Mouse (Mus musculus) lung, postnatal 0 days (tissue): Measurements from ENCODE around the gene Syce3. TPM values are rescaled to one million over a fixed set of nuclear protein-coding genes. Genes with fewer than 3 reads are reported as not detected.

Experiments
- ATAC-seq: fragments of 200-750 bp; cut with Nextera tagmentation; 2 replicates; pipeline ENCODE4 v1.8.0; 2017; ENCODE audit warnings: moderate library complexity
- DNase-seq: peaks from one replicate; pipeline ENCODE4 v3.0.0-alpha.2; 2016; ENCODE audit warnings: low spot score
- H3K27ac ChIP-seq: fragments of 300-500 bp; sonication (generic); 2 replicates; pipeline ENCODE4 v1.5.1; 2014; ENCODE audit warnings: antibody characterized with exemption, mild to moderate bottlenecking, low read length, mixed read lengths
- H3K27me3 ChIP-seq: fragments of 300-500 bp; sonication (generic); replicated peaks from 2 replicates; pipeline ENCODE4 v1.6.1; 2014; ENCODE audit warnings: low read length, mixed read lengths; ENCODE audit not compliant: insufficient read depth
- H3K36me3 ChIP-seq: fragments of 300-500 bp; sonication (generic); 2 replicates; pipeline ENCODE4 v1.6.1; 2014; ENCODE audit warnings: low read length, mixed read lengths; ENCODE audit not compliant: insufficient read depth
- H3K4me1 ChIP-seq: fragments of 300-500 bp; sonication (generic); 2 replicates; pipeline ENCODE4 v1.6.1; 2014; ENCODE audit warnings: antibody characterized with exemption, low read depth, low read length, mixed read lengths; ENCODE audit not compliant: insufficient read depth
- H3K4me2 ChIP-seq: fragments of 300-500 bp; sonication (generic); replicated peaks from 2 replicates; pipeline ENCODE4 v1.6.1; 2014; ENCODE audit warnings: low read depth, mild to moderate bottlenecking, low read length, moderate library complexity, mixed read lengths
- H3K4me3 ChIP-seq: fragments of 300-500 bp; sonication (generic); 2 replicates; pipeline ENCODE4 v1.5.1; 2014; ENCODE audit warnings: low read depth, low read length
- H3K9ac ChIP-seq: fragments of 300-500 bp; sonication (generic); replicated peaks from 2 replicates; pipeline ENCODE4 v1.6.1; 2014; ENCODE audit warnings: low read depth, mild to moderate bottlenecking
- H3K9me3 ChIP-seq: fragments of 300-500 bp; sonication (generic); 2 replicates; pipeline ENCODE4 v1.6.1; 2016; ENCODE audit warnings: low read length, mixed read lengths
- CTCF ChIP-seq: IDR thresholded peaks from 2 replicates; pipeline ENCODE4 v1.5.1; 2016; ENCODE audit warnings: antibody characterized with exemption, mild to moderate bottlenecking
- EP300 ChIP-seq: IDR thresholded peaks from 2 replicates; pipeline ENCODE4 v1.6.1; 2016; ENCODE audit warnings: antibody characterized with exemption, mild to moderate bottlenecking, control low read depth
- WGBS: fragments of 180-500 bp; shearing (Covaris S2); extraction: QIAGEN DNeasy Blood & Tissue Kit; methylation state at CpG from one replicate; pipeline ENCODE4 v1.1.7; 2014; 5-methylcytosine and 5-hydroxymethylcytosine counted together
- polyA plus RNA-seq: library from polyadenylated mRNA; unstranded; fragments of >200 nt; fragmentation: Nextera tagmentation; extraction: Ambion mirVana; gene quantifications from 2 replicates; pipeline ENCODE4 v1.2.1, GENCODE M21; 2015

Syce3 gene
- polyA plus RNA-seq, 1 experiment from 2014 or later = not detected

GRCm38 (mm10) chr15:89350447-89350846 lies 59.9 kb downstream of the Syce3 start:
- H3K27me3 ChIP-seq = no peaks in the 10 kb centered on the region
- no peak; the same call in 1 of the 2 replicates for ATAC-seq
- H3K4me3 ChIP-seq = no peak overlapping the region
- H3K27ac ChIP-seq = peak overlapping the region; percentile 43
- H3K9me3 ChIP-seq = no peaks in the 10 kb centered on the region
- H3K4me1 ChIP-seq = no peaks in the 10 kb centered on the region; the same call in 1 of the 2 replicates
- TF ChIP-seq EP300 = no peak
- TF ChIP-seq CTCF = no peak
- H3K9ac ChIP-seq = no peak overlapping the region
- H3K36me3 ChIP-seq = peaks cover 16% of the 10 kb centered on the region
- WGBS = 75% methylated on average over 5 of the region's 5 CpGs
- no peak overlapping the region for H3K4me2 ChIP-seq
- no peak for DNase-seq

- WGBS = 82% methylated on average over 3 of the region's 3 CpGs
- no peak for ATAC-seq
- no peaks in the 10 kb centered on the region for H3K27me3 ChIP-seq
- no peaks in the 10 kb centered on the region for H3K4me1 ChIP-seq
- no peak for DNase-seq
- no peak overlapping the region for H3K27ac ChIP-seq
- TF ChIP-seq CTCF (peak; percentile 50), EP300 (no peak)
- no peak overlapping the region for H3K9ac ChIP-seq
- H3K9me3 ChIP-seq = no peaks in the 10 kb centered on the region
- no peak overlapping the region for H3K4me2 ChIP-seq
- H3K36me3 ChIP-seq = no peaks in the 10 kb centered on the region
- H3K4me3 ChIP-seq = no peak overlapping the region
Measured at GRCm38 (mm10) chr15:89343325-89343724, 67.0 kb downstream of the Syce3 start.

- H3K4me3 ChIP-seq = no peak overlapping the region
- H3K27me3 ChIP-seq = no peaks in the 10 kb centered on the region
- TF ChIP-seq CTCF (no peak), EP300 (no peak)
- no peak overlapping the region for H3K4me2 ChIP-seq
- H3K9ac ChIP-seq = no peak overlapping the region
- WGBS = 45% methylated on average over 1 of the region's 1 CpGs
- no peaks in the 10 kb centered on the region for H3K9me3 ChIP-seq
- H3K4me1 ChIP-seq = no peaks in the 10 kb centered on the region
- H3K36me3 ChIP-seq = no peaks in the 10 kb centered on the region
- DNase-seq (no peak), ATAC-seq (no peak)
- no peak overlapping the region for H3K27ac ChIP-seq
Measured at GRCm38 (mm10) chr15:89341678-89342077, 68.6 kb downstream of the Syce3 start.

Other genes with a start within 250 kb of the Syce3 start
- gene Plxnb2, start 229.7 kb downstream of the Syce3 start, polyA plus RNA-seq = 73.1 and 104 TPM in 2 replicates
- gene Dennd6b, start 214.0 kb downstream of the Syce3 start, polyA plus RNA-seq = 4.4 and 5.0 TPM in 2 replicates
- 22.7 and 24.1 TPM in 2 replicates for gene Ppp6r2, start 198.9 kb downstream of the Syce3 start, polyA plus RNA-seq
- 28.1 and 30.9 TPM in 2 replicates for gene Sbf1, start 95.2 kb downstream of the Syce3 start, polyA plus RNA-seq
- 0.11 and 0.12 TPM in 2 replicates for gene Adm2, start 87.8 kb downstream of the Syce3 start, polyA plus RNA-seq
- not detected in 2 replicates for gene Miox, start 76.1 kb downstream of the Syce3 start, polyA plus RNA-seq
- 44.8 and 48.1 TPM in 2 replicates for gene Lmf2, start 54.8 kb downstream of the Syce3 start, polyA plus RNA-seq
- 73.7 and 80.7 TPM in 2 replicates for gene Ncaph2, start 54.8 kb downstream of the Syce3 start, polyA plus RNA-seq
- gene Sco2, start 36.7 kb downstream of the Syce3 start, polyA plus RNA-seq = 5.9 and 8.7 TPM in 2 replicates
- 2.1 and 2.2 TPM in 2 replicates for gene Tymp, start 33.5 kb downstream of the Syce3 start, polyA plus RNA-seq
- gene Odf3b, start 31.2 kb downstream of the Syce3 start, polyA plus RNA-seq = 33.2 and 34.9 TPM in 2 replicates
- not detected in 2 replicates for gene Klhdc7b, start 25.6 kb downstream of the Syce3 start, polyA plus RNA-seq
- 3.3 and 4.3 TPM in 2 replicates for gene Cpt1b, start 15.4 kb upstream of the Syce3 start, polyA plus RNA-seq
- gene C730034F03Rik, start 19.1 kb upstream of the Syce3 start, polyA plus RNA-seq = 2.2 and 3.0 TPM in 2 replicates
- gene Gm44502, start 19.2 kb upstream of the Syce3 start, polyA plus RNA-seq = not detected in 2 replicates
- 64.9 and 71.2 TPM in 2 replicates for gene Chkb, start 19.4 kb upstream of the Syce3 start, polyA plus RNA-seq
- gene Mapk8ip2, start 43.4 kb upstream of the Syce3 start, polyA plus RNA-seq = 0.06 and 0.14 TPM in 2 replicates
- gene Arsa, start 66.9 kb upstream of the Syce3 start, polyA plus RNA-seq = 22.4 and 23.3 TPM in 2 replicates
- 1.8 and 2.2 TPM in 2 replicates for gene Shank3, start 89.1 kb upstream of the Syce3 start, polyA plus RNA-seq
- gene Acr, start 157.8 kb upstream of the Syce3 start, polyA plus RNA-seq = 0.08 TPM in 1 of 2 replicates, not detected in the other
- gene Rabl2, start 181.4 kb upstream of the Syce3 start, polyA plus RNA-seq = 23.1 and 24.2 TPM in 2 replicates